Mouse (Mus musculus): ENCODE measurements around the gene Mlst8. TPM values are rescaled to one million over a fixed set of nuclear protein-coding genes. Genes with fewer than 3 reads are reported as not detected.
"Not testable (repeated sequence)": the region's sequence is repeated elsewhere in the genome, so short reads cannot be mapped to it uniquely, and the experiment has no call there.

The Mlst8 gene
- polyA plus RNA-seq, 1 experiment = 16.5 TPM

DNA sequence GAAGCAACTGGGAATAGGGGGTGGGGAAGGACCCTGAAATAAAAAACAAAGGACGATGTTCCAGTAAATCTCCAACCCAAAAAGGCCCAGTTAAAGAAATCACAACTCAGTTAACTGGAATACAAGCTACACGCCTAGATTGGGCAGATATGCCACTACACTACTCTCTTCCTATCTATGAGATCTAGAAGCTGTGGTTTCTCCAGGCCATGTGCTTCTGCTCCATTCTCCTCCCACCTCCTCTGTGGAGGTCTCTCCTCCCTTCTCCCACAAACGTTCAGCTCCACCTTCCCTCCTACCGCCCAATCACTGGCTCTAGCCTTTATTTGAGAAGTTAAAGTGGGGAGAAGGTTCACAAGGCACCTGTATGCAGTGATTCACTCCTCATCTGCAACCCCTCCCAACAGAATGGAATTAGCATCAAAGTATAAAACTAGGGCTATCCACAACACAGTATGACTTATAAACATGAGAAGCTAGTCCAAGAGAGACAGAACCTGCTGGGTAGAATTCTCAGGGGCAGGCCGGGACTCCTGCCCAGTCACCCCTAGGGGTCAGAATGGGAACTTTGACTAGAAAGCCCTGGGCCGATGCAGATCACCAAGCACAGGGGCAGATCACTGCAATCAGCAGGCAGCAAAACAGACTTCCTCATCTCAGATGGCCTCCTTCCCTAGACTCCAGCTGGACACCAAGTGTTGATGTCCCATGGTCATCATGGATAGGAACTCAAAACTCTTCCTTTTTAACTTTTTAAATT lies 15.3 kb downstream of the Mlst8 start:
- Histone ChIP-seq H3K27ac (ENCODE audit: control insufficient read depth, insufficient read depth, low read depth, low read length) (no peak overlapping the region), H3K27me3 (ENCODE audit: control insufficient read depth, insufficient read depth, low read length) (no peaks in the 10 kb centered on the region), H3K4me3 (ENCODE audit: control insufficient read depth, low read depth, low read length) (no peak overlapping the region), H3K36me3 (ENCODE audit: control insufficient read depth, insufficient read depth, low read length) (no peaks in the 10 kb centered on the region), H3K4me1 (ENCODE audit: control insufficient read depth, insufficient read depth, low read length) (no peaks in the 10 kb centered on the region)
- TF ChIP-seq POLR2A (IDR thresholded peaks at IDR 0.05; ENCODE audit: control insufficient read depth, low read depth, low read length) = no peak
- TF ChIP-seq CTCF (IDR thresholded peaks at IDR 0.05; ENCODE audit: control insufficient read depth, insufficient read depth, insufficient replicate concordance, low read depth, low read length) = no peak

DNA sequence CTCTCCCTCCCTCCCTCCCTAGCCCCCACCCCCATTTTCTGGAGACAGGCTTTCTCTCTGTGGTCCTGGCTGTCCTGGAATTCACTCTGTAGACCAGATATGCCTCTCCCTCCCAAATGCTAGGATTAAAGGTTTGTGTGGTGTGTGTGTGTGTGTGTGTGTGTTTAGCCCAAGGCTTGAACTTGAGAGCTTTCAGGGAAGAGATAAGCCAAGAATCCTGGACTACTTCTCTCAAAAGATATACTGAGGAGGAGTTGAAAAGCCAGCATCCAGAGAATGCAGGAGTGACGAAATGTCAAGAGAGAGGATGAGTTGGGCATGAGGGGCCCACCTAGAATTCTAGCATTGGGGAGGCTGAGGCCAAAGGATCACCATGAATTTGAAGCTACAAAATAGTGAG lies 15.9 kb downstream of the Mlst8 start:
- Histone ChIP-seq H3K4me1 (ENCODE audit: control insufficient read depth, insufficient read depth, low read length) (no peaks in the 10 kb centered on the region), H3K27me3 (ENCODE audit: control insufficient read depth, insufficient read depth, low read length) (no peaks in the 10 kb centered on the region), H3K4me3 (ENCODE audit: control insufficient read depth, low read depth, low read length) (no peak overlapping the region), H3K27ac (ENCODE audit: control insufficient read depth, insufficient read depth, low read depth, low read length) (no peak overlapping the region), H3K36me3 (ENCODE audit: control insufficient read depth, insufficient read depth, low read length) (no peaks in the 10 kb centered on the region)
- TF ChIP-seq POLR2A (IDR thresholded peaks at IDR 0.05; ENCODE audit: control insufficient read depth, low read depth, low read length) (no peak), CTCF (IDR thresholded peaks at IDR 0.05; ENCODE audit: control insufficient read depth, insufficient read depth, insufficient replicate concordance, low read depth, low read length) (no peak)

DNA sequence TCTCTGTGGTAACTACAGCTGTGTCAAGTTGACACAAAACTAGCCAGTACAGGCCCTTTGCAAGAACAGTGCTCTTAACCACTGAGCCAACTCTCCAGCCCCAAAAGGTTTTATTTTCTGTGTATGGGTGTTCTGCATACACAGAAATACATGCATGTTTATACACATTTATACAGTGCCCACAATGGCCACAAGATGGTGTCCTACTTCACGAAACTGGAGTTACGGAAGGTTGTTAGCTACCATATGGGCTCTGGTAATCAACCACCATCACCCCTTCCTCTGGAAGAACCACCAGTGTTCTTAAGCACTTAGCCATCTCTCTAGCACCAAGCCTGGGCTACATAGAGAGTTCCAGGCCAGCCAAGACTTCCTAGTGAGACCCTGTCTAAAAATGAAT lies 17.3 kb downstream of the Mlst8 start:
- H3K27ac ChIP-seq (ENCODE audit: control insufficient read depth, insufficient read depth, low read depth, low read length) = no peak overlapping the region
- H3K4me1 ChIP-seq (ENCODE audit: control insufficient read depth, insufficient read depth, low read length) = no peaks in the 10 kb centered on the region
- H3K4me3 ChIP-seq (ENCODE audit: control insufficient read depth, low read depth, low read length) = no peak overlapping the region
- TF ChIP-seq POLR2A (IDR thresholded peaks at IDR 0.05; ENCODE audit: control insufficient read depth, low read depth, low read length) (no peak), CTCF (IDR thresholded peaks at IDR 0.05; ENCODE audit: control insufficient read depth, insufficient read depth, insufficient replicate concordance, low read depth, low read length) (no peak)
- H3K36me3 ChIP-seq (ENCODE audit: control insufficient read depth, insufficient read depth, low read length) = no peaks in the 10 kb centered on the region
- H3K27me3 ChIP-seq (ENCODE audit: control insufficient read depth, insufficient read depth, low read length) = no peaks in the 10 kb centered on the region

DNA sequence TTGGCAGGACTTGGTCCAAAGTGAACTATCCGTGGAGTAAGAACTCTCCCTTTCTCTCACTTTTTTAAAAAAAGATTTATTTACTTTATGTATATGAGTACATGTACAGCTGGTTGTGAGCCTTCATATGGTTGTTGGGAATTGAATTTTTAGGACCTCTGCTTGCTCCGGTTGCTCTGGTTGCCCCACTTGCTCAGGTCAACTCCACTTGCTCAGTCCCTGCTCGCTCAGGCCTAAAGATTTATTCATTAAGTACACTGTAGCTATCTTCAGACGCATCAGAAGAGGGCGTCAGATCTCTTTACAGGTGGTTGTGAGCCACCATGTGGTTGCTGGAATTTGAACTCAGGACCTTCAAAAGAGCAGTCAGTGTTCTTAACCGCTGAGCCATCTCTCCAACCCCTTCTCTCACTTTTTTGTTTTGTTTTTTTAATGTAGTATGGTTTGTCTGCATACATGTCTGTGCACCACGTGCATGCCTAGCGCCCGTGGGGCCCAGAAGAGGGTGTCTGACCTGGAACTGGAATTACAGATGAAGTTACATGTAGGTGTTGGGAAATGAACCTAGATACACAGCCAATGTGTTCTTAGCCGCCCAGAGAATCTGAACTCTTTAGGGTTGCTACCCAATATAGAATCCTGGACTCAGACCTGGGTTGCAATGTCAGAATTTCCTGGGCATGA lies 23.2 kb downstream of the Mlst8 start:
- H3K27me3 ChIP-seq (ENCODE audit: control insufficient read depth, insufficient read depth, low read length); H3K27ac ChIP-seq (ENCODE audit: control insufficient read depth, insufficient read depth, low read depth, low read length); H3K4me1 ChIP-seq (ENCODE audit: control insufficient read depth, insufficient read depth, low read length); H3K36me3 ChIP-seq (ENCODE audit: control insufficient read depth, insufficient read depth, low read length): not testable (repeated sequence)
- H3K4me3 ChIP-seq (ENCODE audit: control insufficient read depth, low read depth, low read length) = peak overlapping the region; percentile 92

DNA sequence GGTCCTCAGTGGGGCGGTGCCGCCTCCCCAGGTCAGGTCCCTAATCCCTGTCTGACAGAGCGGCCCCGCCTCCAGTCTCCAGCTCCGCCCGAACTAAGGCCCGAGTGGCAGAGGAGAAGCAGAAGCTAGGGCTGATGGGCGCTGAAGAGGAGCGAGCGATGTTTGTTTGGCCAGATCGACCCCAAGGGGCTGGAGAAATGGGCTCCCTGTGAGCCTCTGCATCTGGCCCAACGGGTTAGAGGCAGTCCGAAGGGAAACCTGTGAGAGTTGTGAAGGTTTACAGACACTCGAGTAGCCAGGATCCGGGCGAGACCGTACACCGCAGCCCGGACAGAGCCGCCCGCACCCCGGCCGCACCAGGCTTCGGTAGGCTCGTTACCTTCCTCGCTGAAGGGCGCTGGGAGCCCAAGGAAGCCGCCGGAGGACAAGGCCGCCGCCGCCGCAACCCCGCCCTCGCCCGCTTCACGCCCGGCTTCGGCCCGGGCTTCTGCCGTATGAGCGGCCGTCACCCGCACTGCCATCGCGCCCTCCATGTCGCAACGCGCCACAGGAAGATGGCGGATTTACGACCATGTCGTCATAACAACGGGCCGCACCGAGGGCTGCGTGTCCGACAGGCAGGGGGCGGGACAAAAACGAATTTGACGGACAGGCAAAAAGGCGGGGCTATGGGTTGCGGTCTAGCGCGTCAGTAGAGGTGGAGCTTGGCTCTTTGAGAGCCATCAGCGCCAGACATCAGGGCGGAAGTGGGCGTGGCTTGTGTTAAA lies 23.9 kb downstream of the Mlst8 start:
- H3K27me3 ChIP-seq (ENCODE audit: control insufficient read depth, insufficient read depth, low read length) = no peaks in the 10 kb centered on the region
- TF ChIP-seq CTCF (IDR thresholded peaks at IDR 0.05; ENCODE audit: control insufficient read depth, insufficient read depth, insufficient replicate concordance, low read depth, low read length) (peak; percentile 17; the same call in 1 of the 2 replicates), POLR2A (IDR thresholded peaks at IDR 0.05; ENCODE audit: control insufficient read depth, low read depth, low read length) (peak; percentile 88)
- H3K27ac ChIP-seq (ENCODE audit: control insufficient read depth, insufficient read depth, low read depth, low read length) = peak overlapping the region; percentile 94
- peaks cover 2% of the 10 kb centered on the region for H3K36me3 ChIP-seq (ENCODE audit: control insufficient read depth, insufficient read depth, low read length)
- peaks cover 3% of the 10 kb centered on the region; the same call in 1 of the 2 replicates for H3K4me1 ChIP-seq (ENCODE audit: control insufficient read depth, insufficient read depth, low read length)
- H3K4me3 ChIP-seq (ENCODE audit: control insufficient read depth, low read depth, low read length) = peak overlapping the region; percentile 92

DNA sequence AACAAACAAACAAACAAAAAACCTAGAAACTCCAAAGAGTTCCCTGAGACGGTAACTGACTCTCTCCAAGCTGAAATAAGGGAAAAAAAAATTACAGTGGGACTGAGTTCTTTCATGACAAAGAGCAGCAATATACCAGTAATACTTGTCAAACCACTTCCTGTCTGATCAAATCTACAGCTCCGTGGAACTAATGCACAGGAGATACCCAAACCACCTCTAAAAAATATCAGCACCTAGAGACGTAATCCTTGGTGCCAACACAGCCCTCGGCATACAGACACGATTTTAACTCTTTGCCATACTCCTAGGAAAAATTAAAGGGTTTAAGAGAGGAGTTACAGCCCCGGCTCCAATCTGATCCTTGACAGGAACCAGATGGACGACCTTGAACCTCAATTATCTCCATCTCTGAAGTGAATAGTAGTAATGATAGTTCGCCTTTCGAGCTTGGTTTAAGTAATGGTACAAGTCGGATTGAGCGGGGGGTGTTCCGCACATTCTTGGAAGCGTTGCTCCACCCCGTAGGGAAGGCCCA lies 24.6 kb downstream of the Mlst8 start:
- peak overlapping the region; percentile 92 for H3K4me3 ChIP-seq (ENCODE audit: control insufficient read depth, low read depth, low read length)
- no peak for TF ChIP-seq CTCF (IDR thresholded peaks at IDR 0.05; ENCODE audit: control insufficient read depth, insufficient read depth, insufficient replicate concordance, low read depth, low read length)
- no peak for TF ChIP-seq POLR2A (IDR thresholded peaks at IDR 0.05; ENCODE audit: control insufficient read depth, low read depth, low read length)
- peaks cover 3% of the 10 kb centered on the region; the same call in 1 of the 2 replicates for H3K4me1 ChIP-seq (ENCODE audit: control insufficient read depth, insufficient read depth, low read length)
- no peaks in the 10 kb centered on the region for H3K27me3 ChIP-seq (ENCODE audit: control insufficient read depth, insufficient read depth, low read length)
- H3K27ac ChIP-seq (ENCODE audit: control insufficient read depth, insufficient read depth, low read depth, low read length) = peak overlapping the region; percentile 94
- H3K36me3 ChIP-seq (ENCODE audit: control insufficient read depth, insufficient read depth, low read length) = peaks cover 2% of the 10 kb centered on the region

DNA sequence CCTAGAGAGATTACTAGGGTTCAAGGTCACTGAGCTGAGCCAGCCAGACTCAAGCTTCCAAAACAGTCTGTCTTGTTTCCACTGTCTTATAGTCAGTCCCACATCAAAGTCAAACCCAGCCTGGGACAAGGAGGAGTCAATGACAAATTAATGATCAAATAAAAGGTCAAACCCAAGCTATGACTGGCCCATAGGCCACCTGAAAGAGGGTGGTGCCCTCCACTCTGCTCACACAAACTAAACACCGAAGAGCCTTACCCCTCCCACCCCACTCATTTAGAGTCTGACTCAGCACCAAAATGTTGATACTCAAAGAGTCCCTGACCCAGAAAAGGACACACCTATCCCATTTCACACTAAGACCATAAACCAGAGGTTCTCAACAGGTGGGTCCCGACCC lies 25.5 kb downstream of the Mlst8 start:
- no peak overlapping the region for H3K27ac ChIP-seq (ENCODE audit: control insufficient read depth, insufficient read depth, low read depth, low read length)
- peaks cover 3% of the 10 kb centered on the region; the same call in 1 of the 2 replicates for H3K4me1 ChIP-seq (ENCODE audit: control insufficient read depth, insufficient read depth, low read length)
- H3K4me3 ChIP-seq (ENCODE audit: control insufficient read depth, low read depth, low read length) = no peak overlapping the region
- peaks cover 4% of the 10 kb centered on the region for H3K36me3 ChIP-seq (ENCODE audit: control insufficient read depth, insufficient read depth, low read length)
- TF ChIP-seq POLR2A (IDR thresholded peaks at IDR 0.05; ENCODE audit: control insufficient read depth, low read depth, low read length) (no peak), CTCF (IDR thresholded peaks at IDR 0.05; ENCODE audit: control insufficient read depth, insufficient read depth, insufficient replicate concordance, low read depth, low read length) (no peak)
- H3K27me3 ChIP-seq (ENCODE audit: control insufficient read depth, insufficient read depth, low read length) = no peaks in the 10 kb centered on the region

All from testis, adult 2 months (tissue).